ENCODE assay signal across 8 mouse cellular contexts in the genomic region with DNA sequence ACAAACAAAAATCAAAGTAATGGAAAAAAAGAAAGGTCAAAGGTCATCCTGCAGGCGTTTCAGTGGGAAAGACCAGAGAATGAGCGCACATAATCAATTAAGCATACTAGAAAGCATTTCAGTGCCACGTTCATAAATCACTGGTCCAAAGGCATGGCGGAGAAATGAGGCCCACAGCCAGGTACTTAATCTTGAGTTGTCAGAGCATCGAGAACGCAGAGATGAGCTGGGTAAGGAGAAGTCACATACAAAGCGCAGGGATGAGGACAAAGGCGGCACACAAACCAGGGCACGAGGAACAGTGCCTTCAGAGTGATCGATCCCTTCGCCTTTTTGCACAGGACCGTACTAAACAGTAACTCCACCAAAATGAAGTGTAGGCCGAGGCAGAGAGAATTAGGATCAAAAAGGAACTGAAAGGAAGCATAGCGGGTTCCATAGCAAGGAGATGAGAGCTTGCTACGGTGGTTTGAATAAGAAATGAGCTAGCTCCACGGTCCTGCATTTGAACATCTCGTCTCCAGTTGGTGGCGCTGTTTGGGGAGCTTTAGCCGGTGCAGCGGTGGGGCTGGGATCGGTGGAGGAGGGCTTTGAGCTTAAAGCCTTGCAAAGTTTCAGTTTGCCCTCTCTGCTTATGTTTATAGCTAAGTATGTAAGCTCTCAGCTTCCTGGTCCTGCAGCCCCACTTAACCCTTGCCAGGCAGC. TPM values are rescaled to one million over a fixed set of nuclear protein-coding genes. Genes with fewer than 3 reads are reported as not detected.
A peak's percentile ranks its signal among the peaks of the same experiment; 100 is the strongest.
DNase-seq lines count a peak whose midpoint lies in the region; ATAC-seq and TF ChIP-seq lines count a peak whose summit lies in the region.

No protein-coding gene starts in this region.

- peak; percentile 61 for TF ChIP-seq RAD21 in CH12.LX (IDR thresholded peaks at IDR 0.05; ENCODE audit: low read depth, low read length)

- peak; percentile 89 for ATAC-seq in erythroid progenitor cell, adult 5-6 weeks (replicated peaks; ENCODE audit: low FRiP score, poor library complexity, severe bottlenecking)
- peak; percentile 70 for ATAC-seq in heart, postnatal 0 days (ENCODE audit: insufficient read depth, low read depth)
- ATAC-seq in liver, postnatal 0 days: peak; percentile 79
- ATAC-seq in neural tube, embryonic 13.5 days (ENCODE audit: low read depth): peak; percentile 69

- no peaks in the 10 kb centered on the region for H3K79me2 ChIP-seq in CH12.LX (replicated peaks; ENCODE audit: control insufficient read depth, extremely low read depth, insufficient read depth, poor library complexity, severe bottlenecking)

- H3K27me3 ChIP-seq in CH12.LX (replicated peaks): no peaks in the 10 kb centered on the region
- no peaks in the 10 kb centered on the region for H3K27me3 ChIP-seq in heart, postnatal 0 days (ENCODE audit: control insufficient read depth, insufficient read depth, low read length)
- no peaks in the 10 kb centered on the region for H3K27me3 ChIP-seq in liver, postnatal 0 days (ENCODE audit: insufficient read depth, low read length)
- H3K27me3 ChIP-seq in neural tube, embryonic 13.5 days: 0 out of 2 replicates have a peak, but pooled peaks cover 4% of the 10 kb centered on the region
- H3K27me3 ChIP-seq in testis, adult 2 months (ENCODE audit: control insufficient read depth, insufficient read depth, low read length): no peaks in the 10 kb centered on the region

- DNase-seq in CH12.LX (ENCODE audit: extremely low read depth): peak; percentile 73
- peak; percentile 72 for DNase-seq in heart, postnatal 0 days (ENCODE audit: low spot score)
- DNase-seq in kidney, postnatal 25 days: peak; percentile 72 to 83
- DNase-seq in liver, postnatal 0 days: peak; percentile 84

- TF ChIP-seq CTCF in CH12.LX (conservative IDR thresholded peaks at IDR 0.05 in 1 of 2, IDR thresholded peaks at IDR 0.05 in 1 of 2; ENCODE audit: low read depth in 2 of 2, low read length in 2 of 2): peak; percentile 49 to 82
- TF ChIP-seq CTCF in heart, postnatal 0 days (IDR thresholded peaks at IDR 0.05; ENCODE audit: low read depth): peak; percentile 82
- peak; percentile 93 for TF ChIP-seq CTCF in liver, postnatal 0 days (IDR thresholded peaks at IDR 0.05; ENCODE audit: low read depth)
- TF ChIP-seq CTCF in testis, adult 2 months (IDR thresholded peaks at IDR 0.05; ENCODE audit: control insufficient read depth, insufficient read depth, insufficient replicate concordance, low read depth, low read length): peak; percentile 60; the same call in 1 of the 2 replicates

- H3K27ac ChIP-seq in CH12.LX (ENCODE audit: insufficient read depth, low read depth): peak overlapping the region; percentile 3; the same call in 1 of the 2 replicates
- H3K27ac ChIP-seq in brown adipose tissue, adult 24 weeks (replicated peaks; ENCODE audit: low read depth, low read length): no peak overlapping the region
- no peak overlapping the region for H3K27ac ChIP-seq in heart, postnatal 0 days (ENCODE audit: low read depth)
- H3K27ac ChIP-seq in liver, postnatal 0 days (ENCODE audit: low read depth): 0 out of 2 replicates have a peak overlapping the region, but pooled peaks have one; percentile 31
- peak overlapping the region; percentile 85 for H3K27ac ChIP-seq in neural tube, embryonic 13.5 days (replicated peaks)
- no peak overlapping the region for H3K27ac ChIP-seq in testis, adult 2 months (ENCODE audit: control insufficient read depth, insufficient read depth, low read depth, low read length)

- no peaks in the 10 kb centered on the region for H3K36me3 ChIP-seq in CH12.LX (replicated peaks in 1 of 2; ENCODE audit: control insufficient read depth in 1 of 2, insufficient read depth in 1 of 2, low read length in 1 of 2)
- no peaks in the 10 kb centered on the region for H3K36me3 ChIP-seq in heart, postnatal 0 days (replicated peaks; ENCODE audit: control insufficient read depth, insufficient read depth, low read length)
- no peaks in the 10 kb centered on the region for H3K36me3 ChIP-seq in liver, postnatal 0 days (replicated peaks; ENCODE audit: insufficient read depth, low read length)
- no peaks in the 10 kb centered on the region for H3K36me3 ChIP-seq in neural tube, embryonic 13.5 days
- H3K36me3 ChIP-seq in testis, adult 2 months (ENCODE audit: control insufficient read depth, insufficient read depth, low read length): no peaks in the 10 kb centered on the region

- in situ Hi-C loops in CH12.LX (cut with MboI; ENCODE audit: low pct_ligation_motif_present, low pct_unique_long_range_greater_than_20kb, low sequenced_read_pairs): no loop called here

- peak overlapping the region; percentile 17 for H3K4me2 ChIP-seq in CH12.LX (ENCODE audit: insufficient read depth, low read depth, poor library complexity, severe bottlenecking)
- H3K4me2 ChIP-seq in heart, postnatal 0 days (ENCODE audit: low read depth, low read length): peak overlapping the region; percentile 45
- peak overlapping the region; percentile 79 for H3K4me2 ChIP-seq in liver, postnatal 0 days (ENCODE audit: low read depth, low read length)
- peak overlapping the region; percentile 50 for H3K4me2 ChIP-seq in neural tube, embryonic 13.5 days

- H3K9ac ChIP-seq in CH12.LX (ENCODE audit: insufficient read depth, low read depth): no peak overlapping the region
- H3K9ac ChIP-seq in heart, postnatal 0 days (replicated peaks; ENCODE audit: low read depth, low read length): no peak overlapping the region
- H3K9ac ChIP-seq in liver, postnatal 0 days (replicated peaks): peak overlapping the region; percentile 27; the same call in 1 of the 2 replicates
- H3K9ac ChIP-seq in neural tube, embryonic 13.5 days: peak overlapping the region; percentile 60

- peaks cover 0 to 15% of the 10 kb centered on the region in 2 experiments; a peak in 3 of 4 replicates for H3K4me1 ChIP-seq in CH12.LX (ENCODE audit: control insufficient read depth in 1 of 2, insufficient read depth in 2 of 2)
- peaks cover 6% of the 10 kb centered on the region; the same call in 1 of the 2 replicates for H3K4me1 ChIP-seq in brown adipose tissue, adult 24 weeks (ENCODE audit: control insufficient read depth, insufficient read depth, insufficient read length, low read length)
- peaks cover 7% of the 10 kb centered on the region; the same call in 1 of the 2 replicates for H3K4me1 ChIP-seq in heart, postnatal 0 days (ENCODE audit: control insufficient read depth, insufficient read depth)
- H3K4me1 ChIP-seq in liver, postnatal 0 days (ENCODE audit: insufficient read depth): peaks cover 13% of the 10 kb centered on the region
- H3K4me1 ChIP-seq in neural tube, embryonic 13.5 days (replicated peaks): peaks cover 43% of the 10 kb centered on the region
- no peaks in the 10 kb centered on the region; the same call in 1 of the 2 replicates for H3K4me1 ChIP-seq in testis, adult 2 months (ENCODE audit: control insufficient read depth, insufficient read depth, low read length)

- TF ChIP-seq POLR2A in CH12.LX (IDR thresholded peaks at IDR 0.05; ENCODE audit: low read depth, low read length): no peak
- no peak for TF ChIP-seq POLR2A in testis, adult 2 months (IDR thresholded peaks at IDR 0.05; ENCODE audit: control insufficient read depth, low read depth, low read length)

- dilution Hi-C loops in CH12.LX (cut with MboI; ENCODE audit: extremely low pct_ligation_motif_present, extremely low pct_unique_long_range_greater_than_20kb, low sequenced_read_pairs): no loop called here

- TF ChIP-seq EP300 in CH12.LX (IDR thresholded peaks at IDR 0.05; ENCODE audit: low read length): no peak; the same call in 1 of the 2 replicates
- TF ChIP-seq EP300 in heart, postnatal 0 days (IDR thresholded peaks at IDR 0.05; ENCODE audit: low read depth): no peak
- no peak for TF ChIP-seq EP300 in liver, postnatal 0 days (IDR thresholded peaks at IDR 0.05; ENCODE audit: low read depth)

- WGBS in heart, postnatal 0 days: 24% methylated on average over 21 of the region's 21 CpGs
- 11% methylated on average over 21 of the region's 21 CpGs for WGBS in liver, postnatal 0 days (ENCODE audit: insufficient replicate concordance)
- 2% methylated on average over 21 of the region's 21 CpGs for WGBS in neural tube, embryonic 13.5 days

- H3K4me3 ChIP-seq in CH12.LX (replicated peaks in 1 of 3; ENCODE audit: low read depth in 2 of 3, low read length in 2 of 3, poor library complexity in 1 of 3): peak overlapping the region in 2 of 3 experiments; percentile 12 to 25
- peak overlapping the region; percentile 39 for H3K4me3 ChIP-seq in brown adipose tissue, adult 24 weeks (ENCODE audit: insufficient read depth, low read depth, low read length)
- peak overlapping the region; percentile 1; the same call in 1 of the 2 replicates for H3K4me3 ChIP-seq in heart, postnatal 0 days (ENCODE audit: low read depth, low read length)
- peak overlapping the region; percentile 35 for H3K4me3 ChIP-seq in liver, postnatal 0 days (ENCODE audit: low read depth, low read length)
- peak overlapping the region; percentile 25 for H3K4me3 ChIP-seq in neural tube, embryonic 13.5 days
- peak overlapping the region; percentile 41 for H3K4me3 ChIP-seq in testis, adult 2 months (ENCODE audit: control insufficient read depth, low read depth, low read length)

- H3K9me3 ChIP-seq in CH12.LX (replicated peaks; ENCODE audit: low read length): no peaks in the 10 kb centered on the region
- H3K9me3 ChIP-seq in heart, postnatal 0 days (replicated peaks; ENCODE audit: control insufficient read depth, low read length): 0 out of 2 replicates have a peak, but pooled peaks cover 3% of the 10 kb centered on the region
- H3K9me3 ChIP-seq in liver, postnatal 0 days (ENCODE audit: low read length): no peaks in the 10 kb centered on the region
- H3K9me3 ChIP-seq in neural tube, embryonic 13.5 days: no peaks in the 10 kb centered on the region

TF ChIP-seq in CH12.LX, 34 proteins besides CTCF, POLR2A, EP300 and RAD21 (continues in another document):
- 0 out of 2 replicates have a peak, but pooled peaks have one; percentile 32 for TF ChIP-seq MYC (IDR thresholded peaks at IDR 0.05; ENCODE audit: low read depth, low read length)
- no peak for TF ChIP-seq MAX (IDR thresholded peaks at IDR 0.05; ENCODE audit: low read length)
- no peak; the same call in 1 of the 2 replicates for TF ChIP-seq NELFE (IDR thresholded peaks at IDR 0.05; ENCODE audit: low read depth, low read length)

RNA-seq across cellular contexts. Expression of gene Fam20b, which starts 33.3 kb away (rescaled TPM):
- total RNA-seq in CH12.LX (2012; rRNA removed) (22.3 and 23.0 TPM in 2 replicates), CH12.LX (2014; rRNA removed) (25.7 and 26.5 TPM in 2 replicates)
- 19.5 and 21.2 TPM in 2 replicates for polyA plus RNA-seq in CH12.LX (2012; ENCODE audit: insufficient read length, low read depth)
- polyA plus RNA-seq in brown adipose tissue, adult 24 weeks (2012; ENCODE audit: insufficient read depth, insufficient read length, missing spikeins): 20.4 and 34.7 TPM in 2 replicates
- total RNA-seq in erythroid progenitor cell, adult 5-6 weeks (2015; ENCODE audit: low replicate concordance): 23.9 and 25.6 TPM in 2 replicates
- 39.8 and 41.6 TPM in 2 replicates for total RNA-seq in erythroid progenitor cell, adult 5-6 weeks (2017; ENCODE audit: low replicate concordance)
- 42.9 and 46.7 TPM in 2 replicates for total RNA-seq in heart, postnatal 0 days (2014; rRNA removed; ENCODE audit: low replicate concordance)
- polyA plus RNA-seq in heart, postnatal 0 days (2015; fragmentation: Nextera tagmentation; extraction: Ambion mirVana): 17.8 and 20.9 TPM in 2 replicates
- 6.0 and 6.2 TPM in 2 replicates for polyA plus RNA-seq in liver, postnatal 0 days (2015; fragmentation: Nextera tagmentation; extraction: Ambion mirVana)
- 27.6 and 28.2 TPM in 2 replicates for polyA plus RNA-seq in neural tube, embryonic 13.5 days (2015; fragmentation: Nextera tagmentation; extraction: Ambion mirVana)
- 23.3 and 27.7 TPM in 2 replicates for polyA plus RNA-seq in testis, adult 2 months (2012; rRNA removed)

Comparison
In these comparisons a context has a peak if more than half of its experiments do, and no peak if none do; other contexts are left out.
1. H3K27ac ChIP-seq: peak in CH12.LX (single experiment), liver, postnatal 0 days (single experiment) and neural tube, embryonic 13.5 days (single experiment); none in brown adipose tissue, adult 24 weeks (single experiment), heart, postnatal 0 days (single experiment) and testis, adult 2 months (single experiment).
2. H3K4me2 ChIP-seq: peak in every context shown above with its lines; median percentile 79 in liver, postnatal 0 days; 50 in neural tube, embryonic 13.5 days; 45 in heart, postnatal 0 days; 17 in CH12.LX.
3. H3K9ac ChIP-seq: peak in liver, postnatal 0 days (single experiment) and neural tube, embryonic 13.5 days (single experiment); none in CH12.LX (single experiment) and heart, postnatal 0 days (single experiment).
4. Peak in every context shown above with its lines, with median percentiles within 50 percentile points of each other: DNase-seq, H3K4me3 ChIP-seq, CTCF ChIP-seq and ATAC-seq.